Mouse (Mus musculus): ENCODE measurements around the gene Ap2b1.

The Ap2b1 gene

GRCm38 (mm10) chr11:83448021-83448926 is 149.4 kb downstream of the Ap2b1 start:
- no peak for DNase-seq

DNA sequence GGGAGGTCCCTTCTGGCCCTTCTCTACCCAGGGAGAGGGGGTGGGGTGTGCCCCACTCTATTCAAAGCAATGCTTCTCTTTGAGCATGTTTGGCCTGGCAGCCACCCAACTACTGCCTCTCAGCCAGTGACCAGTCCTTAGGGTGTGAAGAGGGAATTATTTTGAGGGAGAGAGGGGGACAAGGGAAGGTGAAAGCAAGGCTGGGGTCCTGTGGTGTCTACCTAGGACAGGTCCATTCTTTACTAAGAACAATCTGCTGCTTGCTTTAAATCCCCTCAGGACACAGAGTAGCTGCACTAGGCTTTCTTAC is 150.1 kb downstream of the Ap2b1 start:
- DNase-seq: no peak

DNA sequence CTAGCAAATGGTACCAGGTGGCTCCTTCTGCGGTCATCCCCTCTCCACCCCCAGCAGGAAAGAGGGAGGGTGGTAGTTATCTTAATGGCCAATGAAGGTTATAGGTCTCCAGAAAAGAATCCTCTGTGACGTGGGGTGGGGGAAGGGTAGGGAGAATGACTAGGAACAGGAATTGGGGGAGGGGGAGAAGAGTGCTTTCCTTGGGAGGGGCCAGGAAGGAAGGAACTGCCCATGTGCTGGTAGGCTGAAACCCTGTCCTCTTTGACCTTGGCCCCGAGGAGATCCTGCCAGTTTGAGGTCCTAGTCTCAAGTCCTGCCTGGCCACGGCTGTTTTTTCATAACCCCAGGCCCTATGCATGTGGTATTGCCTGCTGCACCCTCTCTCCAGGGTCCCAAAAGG is 150.5 kb downstream of the Ap2b1 start:
- DNase-seq: no peak

- DNase-seq: no peak
Observed at GRCm38 (mm10) chr11:83450550-83450949, 151.7 kb downstream of the Ap2b1 start.

GRCm38 (mm10) chr11:83451281-83451680 is 152.5 kb downstream of the Ap2b1 start:
- no peak for DNase-seq

DNA sequence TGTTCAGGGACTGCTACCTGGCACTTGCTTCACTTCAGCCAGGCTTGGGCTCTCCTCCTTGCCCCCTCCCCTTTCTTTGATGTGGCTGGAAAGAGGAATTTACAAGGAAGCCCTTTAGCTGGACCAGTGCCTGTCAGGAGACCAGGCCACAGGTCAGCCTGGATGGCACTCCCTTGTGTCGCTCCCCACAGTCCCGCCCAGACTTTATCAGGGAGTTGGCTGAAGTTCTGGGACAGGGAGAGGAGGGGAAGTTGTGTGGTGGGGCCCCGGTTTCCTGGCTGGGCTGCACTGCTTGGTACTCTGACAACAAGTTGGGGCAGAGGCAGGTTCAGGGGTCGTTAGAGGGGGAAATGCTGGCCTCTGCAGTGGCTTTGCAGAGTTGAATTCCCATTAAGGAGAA is 155.7 kb downstream of the Ap2b1 start:
- DNase-seq: no peak

Measured in layer of hippocampus, adult 9-11 months (tissue).